Mouse (Mus musculus): ENCODE measurements around the gene Npc1l1.

Gene Npc1l1

DNA sequence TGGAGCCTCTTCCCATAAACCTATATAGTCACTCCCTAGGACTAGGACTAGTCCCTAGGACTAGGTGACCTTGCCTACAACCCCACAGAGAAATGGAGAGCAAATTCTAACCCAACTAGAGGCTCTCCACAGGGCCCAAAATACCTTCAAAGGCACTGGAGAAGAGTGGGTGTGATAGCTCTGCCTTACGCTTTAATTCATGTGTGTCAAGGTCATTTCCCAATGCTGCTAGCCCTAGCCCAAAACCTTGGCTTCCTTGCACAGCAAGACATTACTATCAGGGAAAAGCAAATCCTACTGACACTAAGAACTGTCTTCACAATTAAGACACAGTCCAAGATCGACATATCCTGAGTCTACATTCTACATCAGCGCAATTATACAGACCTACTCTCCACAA, 66.9 kb downstream of the Npc1l1 start:
- no peak for DNase-seq (ENCODE audit: low spot score in 2 of 2)

DNA sequence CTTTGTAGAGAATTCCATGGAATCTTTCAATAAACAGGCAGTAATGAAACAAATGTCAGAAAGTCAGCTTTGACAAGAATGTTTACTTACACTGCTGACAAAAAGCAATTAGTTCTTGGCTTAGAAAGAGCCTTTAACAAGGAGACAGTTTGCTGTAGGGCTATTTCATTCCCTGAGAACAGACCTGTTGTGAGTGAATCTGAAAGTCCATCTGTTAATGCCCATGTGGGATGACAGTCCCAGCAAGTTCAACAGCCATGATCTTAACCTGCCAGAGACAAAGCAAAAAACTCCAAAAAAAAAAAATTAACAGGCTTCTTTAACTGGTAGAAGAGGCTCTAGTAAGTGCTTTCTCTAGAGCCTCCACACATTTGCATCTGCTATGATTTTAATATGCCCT, 68.4 kb downstream of the Npc1l1 start:
- no peak for DNase-seq (ENCODE audit: low spot score in 2 of 2)

Data from urinary bladder, postnatal 36 days (tissue).